7 mouse cellular contexts compared by ENCODE assay signal in the genomic region with DNA sequence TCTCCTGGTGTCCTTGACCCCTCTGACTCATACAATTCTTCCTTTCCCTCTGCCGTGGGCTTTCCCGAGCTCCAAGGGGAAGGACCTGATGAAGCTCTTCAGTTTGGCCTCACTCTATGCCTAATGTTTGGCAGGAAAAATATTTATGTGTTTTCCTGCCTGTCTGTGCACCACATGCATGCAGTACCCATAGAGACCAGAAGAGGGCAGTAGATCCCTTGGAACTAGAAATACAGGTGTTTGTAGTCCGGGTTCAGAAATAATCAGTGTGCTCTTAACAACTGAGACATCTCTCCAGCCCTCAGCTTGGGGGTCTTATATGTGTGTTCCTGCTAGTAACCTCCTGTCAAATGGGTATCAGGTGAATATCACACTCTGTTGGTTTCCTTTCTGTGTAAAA. TPM values are rescaled to one million over a fixed set of nuclear protein-coding genes. Genes with fewer than 3 reads are reported as not detected.
DNase-seq lines count a peak whose midpoint lies in the region.

No protein-coding gene starts in this region.

- no peak overlapping the region for H3K27ac ChIP-seq in embryonic facial prominence, embryonic 10.5 days (replicated peaks)

- H3K9me3 ChIP-seq in embryonic facial prominence, embryonic 10.5 days: no peaks in the 10 kb centered on the region

- WGBS in embryonic facial prominence, embryonic 10.5 days: 16% methylated on average over 3 of the region's 3 CpGs

- H3K4me1 ChIP-seq in embryonic facial prominence, embryonic 10.5 days: peaks cover 9% of the 10 kb centered on the region

- H3K4me3 ChIP-seq in embryonic facial prominence, embryonic 10.5 days: no peak overlapping the region

- DNase-seq in urinary bladder, postnatal 25 days (ENCODE audit: low spot score): peak; percentile 68
- no peak for DNase-seq in urinary bladder, postnatal 10 days (ENCODE audit: low spot score)
- peak; percentile 87 for DNase-seq in adrenal gland, postnatal 10 days
- DNase-seq in embryonic facial prominence, embryonic 10.5 days (ENCODE audit: low spot score): peak; percentile 76
- peak; percentile 73 to 92 for DNase-seq in kidney, postnatal 25 days
- DNase-seq in lung, adult 18-20 months: peak; percentile 55 to 72
- peak; percentile 38 to 59 for DNase-seq in right cerebral cortex, postnatal 36 days (ENCODE audit: low spot score in 2 of 2)

- no peaks in the 10 kb centered on the region for H3K27me3 ChIP-seq in embryonic facial prominence, embryonic 10.5 days (replicated peaks; ENCODE audit: low read depth, poor library complexity, severe bottlenecking)

- no peaks in the 10 kb centered on the region for H3K36me3 ChIP-seq in embryonic facial prominence, embryonic 10.5 days (replicated peaks)

RNA-seq across cellular contexts. Expression of a gene that starts 4.1 kb away (rescaled TPM):
- 10 to 100 TPM; 23.2 to 24.6 TPM for total RNA-seq in adrenal gland, postnatal 10 days (2021)
- polyA plus RNA-seq in embryonic facial prominence, embryonic 10.5 days (2016; fragmentation: Nextera tagmentation; extraction: Ambion mirVana): 60.7 and 62.0 TPM in 2 replicates

RNA-seq across cellular contexts. Expression of a gene that starts 18.5 kb away (rescaled TPM):
- 10 to 100 TPM; 21.7 to 26.0 TPM for total RNA-seq in adrenal gland, postnatal 10 days (2021)
- 28.4 and 29.4 TPM in 2 replicates for polyA plus RNA-seq in embryonic facial prominence, embryonic 10.5 days (2016; fragmentation: Nextera tagmentation; extraction: Ambion mirVana)

RNA-seq across cellular contexts. Expression of a gene that starts 37.8 kb away (rescaled TPM):
- 10 to 100 TPM; 16.1 to 18.5 TPM for total RNA-seq in adrenal gland, postnatal 10 days (2021)
- 44.1 TPM in 2 replicates for polyA plus RNA-seq in embryonic facial prominence, embryonic 10.5 days (2016; fragmentation: Nextera tagmentation; extraction: Ambion mirVana)

RNA-seq across cellular contexts. Expression of a gene that starts 45.3 kb away (rescaled TPM):
- 1 to 10 TPM in 1 of 2 experiments, under 1 TPM in 1; 0.93 to 1.8 TPM for total RNA-seq in adrenal gland, postnatal 10 days (2021)
- 0.16 and 0.45 TPM in 2 replicates for polyA plus RNA-seq in embryonic facial prominence, embryonic 10.5 days (2016; fragmentation: Nextera tagmentation; extraction: Ambion mirVana)

RNA-seq across cellular contexts. Expression of a gene that starts 45.8 kb away (rescaled TPM):
- total RNA-seq in adrenal gland, postnatal 10 days (2021): 1 to 10 TPM; 4.2 to 5.8 TPM
- polyA plus RNA-seq in embryonic facial prominence, embryonic 10.5 days (2016; fragmentation: Nextera tagmentation; extraction: Ambion mirVana): 0.39 and 0.65 TPM in 2 replicates
